Mouse (Mus musculus) macrophage (primary cell): ENCODE results near the gene Eln. TPM values are rescaled to one million over a fixed set of nuclear protein-coding genes. Genes with fewer than 3 reads are reported as not detected.

Experiments
- H3K27ac ChIP-seq: fragments of 350-480 bp; formaldehyde crosslinking; 2 replicates; pipeline ENCODE4 v1.9.0; 2021
- H3K36me3 ChIP-seq: fragments of 350-480 bp; formaldehyde crosslinking; 2 replicates; pipeline ENCODE4 v1.9.0; 2021; ENCODE audit errors: inconsistent target
- H3K4me3 ChIP-seq: fragments of 350-480 bp; formaldehyde crosslinking; 2 replicates; pipeline ENCODE4 v1.9.0; 2021; ENCODE audit errors: inconsistent target
- H3K79me2 ChIP-seq: fragments of 350-480 bp; formaldehyde crosslinking; 2 replicates; pipeline ENCODE4 v1.9.0; 2021; ENCODE audit errors: inconsistent target
- WGBS: methylation state at CpG from one replicate; pipeline ENCODE4 v1.1.7; 2026; ENCODE audit warnings: inconsistent platforms; ENCODE audit not compliant: missing documents; 5-methylcytosine and 5-hydroxymethylcytosine counted together
- polyA plus RNA-seq: library from polyadenylated mRNA; stranded (reverse); fragments of 250-400 nt; gene quantifications from 3 replicates; pipeline ENCODE4 v1.2.4, GENCODE M21; 2018; ENCODE audit warnings: inconsistent platforms
- total RNA-seq, 78 experiments: library from RNA; depleted of rRNA; stranded (reverse); fragments of 250-400 nt; gene quantifications; 1 replicate in 9 of 78; 2 replicates in 24 of 78; 3 replicates in 43 of 78; 4 replicates in 2 of 78; pipeline ENCODE4 v1.2.4; 2018; ENCODE audit warnings: inconsistent platforms in 56 of 78

Eln gene
- total RNA-seq (2018; cell fraction: chromatin; rRNA removed): 10 to 100 TPM in 1 of 26 experiments, under 1 TPM in 5, not detected in 20; 0.16 to 24.9 (median 0.23) TPM
- total RNA-seq (2018; cell fraction: cytosol; rRNA removed): not detected
- 1 to 10 TPM in 1 of 26 experiments, not detected in 25; 4.3 TPM for total RNA-seq (2018; cell fraction: nucleus; rRNA removed)
- not detected in 3 replicates for polyA plus RNA-seq

DNA sequence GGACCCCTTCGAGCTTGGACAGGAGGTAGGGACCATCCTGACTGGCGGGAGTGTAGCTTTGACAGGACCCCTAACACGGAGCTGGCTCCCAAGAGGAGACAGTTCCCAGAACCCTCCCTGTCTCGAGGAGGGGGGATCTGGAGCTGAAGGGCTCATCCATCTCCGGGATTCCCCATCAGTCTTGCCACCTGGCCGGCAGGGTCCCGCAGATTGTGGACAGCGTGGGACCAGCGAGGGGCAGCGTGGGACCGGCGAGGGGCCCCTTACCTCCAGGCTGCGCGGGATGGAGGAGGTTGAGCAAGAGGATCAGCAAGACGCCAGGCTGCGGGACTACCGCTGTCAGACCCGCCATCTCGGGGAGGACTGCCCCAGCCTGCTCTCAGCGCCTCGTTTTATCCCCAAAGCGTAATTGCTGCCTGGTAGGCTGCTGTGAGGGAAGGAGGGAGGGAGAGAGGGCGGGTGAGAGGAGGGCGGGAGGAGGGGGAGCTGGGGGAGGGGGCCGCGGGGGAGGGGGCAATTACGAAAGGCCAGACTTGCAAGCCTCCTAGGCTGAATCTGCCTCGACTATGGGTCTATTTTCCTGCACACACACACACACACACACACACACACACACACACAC is at the start of gene Eln:
TSS of gene Eln (minus strand) at position 434 of the 622 bp plus-strand sequence.
- Histone ChIP-seq H3K27ac (no peak within 1 kb of the TSS), H3K4me3 (no peak within 1 kb of the TSS), H3K79me2 (no peaks in the 10 kb centered on the region), H3K36me3 (no peaks in the 10 kb centered on the region)
- 8% methylated on average over 22 of the region's 28 CpGs for WGBS

DNA sequence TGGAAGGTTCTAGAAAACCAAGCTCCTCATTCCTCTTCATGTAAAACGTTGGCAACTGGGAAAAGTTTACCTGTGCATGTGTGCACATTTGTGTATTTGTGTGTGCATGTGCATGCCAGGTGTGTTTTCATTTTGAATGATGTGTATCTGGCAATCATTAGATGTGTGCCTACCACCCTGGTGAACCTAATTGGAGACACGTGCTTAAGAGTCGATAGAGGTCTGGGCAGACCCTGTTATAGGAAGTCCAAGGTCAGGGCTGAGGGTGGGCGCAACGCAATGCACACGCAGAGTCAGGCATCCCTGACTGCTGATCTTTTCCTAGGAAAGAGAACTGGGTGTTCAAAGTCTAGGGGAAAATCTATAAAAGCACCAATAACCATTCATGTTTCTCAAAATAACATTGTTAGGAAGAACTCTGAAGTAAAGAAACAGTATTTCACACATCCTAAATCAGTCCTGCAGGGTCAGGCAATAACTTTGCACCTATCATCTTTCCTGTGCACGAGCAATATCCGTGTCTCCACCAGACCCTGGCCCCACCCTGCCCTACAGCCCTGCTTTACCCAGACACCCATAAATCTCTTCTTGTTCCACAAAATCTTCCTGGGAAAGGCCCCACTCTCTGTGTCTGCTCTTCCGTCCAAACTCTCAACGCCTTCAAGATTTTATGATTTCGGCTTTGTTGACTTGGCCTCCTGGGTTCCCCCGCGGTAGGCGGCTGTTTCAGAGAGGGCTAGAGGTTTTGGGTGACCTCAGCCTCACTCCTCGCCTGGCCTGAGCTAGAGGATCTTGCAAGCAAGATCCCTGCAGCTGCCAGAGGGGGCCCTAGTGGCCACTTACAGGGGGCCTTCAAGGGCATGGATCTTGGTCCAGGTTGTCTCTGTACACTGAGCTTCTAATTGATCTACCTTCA is 43.2 kb upstream of the Eln start:
- H3K27ac ChIP-seq: no peak overlapping the region
- no peaks in the 10 kb centered on the region for H3K36me3 ChIP-seq
- no peaks in the 10 kb centered on the region for H3K79me2 ChIP-seq
- WGBS: 89% methylated on average over 15 of the region's 15 CpGs
- H3K4me3 ChIP-seq: no peak overlapping the region

GRCm38 (mm10) chr5:134788237-134788636 is 41.1 kb upstream of the Eln start:
- H3K4me3 ChIP-seq: no peak overlapping the region
- H3K36me3 ChIP-seq: no peaks in the 10 kb centered on the region
- H3K79me2 ChIP-seq: no peaks in the 10 kb centered on the region
- no peak overlapping the region for H3K27ac ChIP-seq
- WGBS: 15% methylated on average over 12 of the region's 12 CpGs

GRCm38 (mm10) chr5:134785691-134786371 is 38.7 kb upstream of the Eln start:
- no peaks in the 10 kb centered on the region for H3K36me3 ChIP-seq
- 93% methylated on average over 25 of the region's 25 CpGs for WGBS

GRCm38 (mm10) chr5:134783794-134784193 is 36.7 kb upstream of the Eln start:
- no peaks in the 10 kb centered on the region for H3K36me3 ChIP-seq
- no peak overlapping the region for H3K4me3 ChIP-seq
- 76% methylated on average over 2 of the region's 2 CpGs for WGBS
- H3K79me2 ChIP-seq: no peaks in the 10 kb centered on the region
- no peak overlapping the region for H3K27ac ChIP-seq

More at GRCm38 (mm10) chr5:134785691-134786371, 38.7 kb upstream of the Eln start:
- Histone ChIP-seq H3K4me3 (no peak overlapping the region), H3K27ac (no peak overlapping the region), H3K79me2 (no peaks in the 10 kb centered on the region)

DNA sequence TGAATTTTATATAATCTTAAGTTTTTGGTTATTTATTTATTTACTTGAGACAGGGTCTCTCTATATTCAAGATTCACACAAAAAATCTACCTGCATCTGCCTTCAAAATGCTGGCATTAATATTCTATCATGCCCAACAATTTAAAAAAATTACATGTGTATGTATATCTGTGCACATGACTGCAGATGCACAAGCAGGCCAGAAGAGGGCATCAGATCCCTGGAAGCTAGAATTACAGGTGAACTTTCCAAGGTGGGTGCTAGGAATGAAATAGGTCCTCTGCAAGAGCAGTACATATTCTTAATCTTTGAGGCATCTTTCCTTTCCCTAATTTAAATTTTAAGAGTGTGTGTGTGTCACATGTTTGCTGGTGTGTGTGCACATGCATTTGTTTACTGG is 33.8 kb upstream of the Eln start:
- H3K79me2 ChIP-seq: no peaks in the 10 kb centered on the region
- no peaks in the 10 kb centered on the region for H3K36me3 ChIP-seq
- no peak overlapping the region for H3K27ac ChIP-seq
- no peak overlapping the region for H3K4me3 ChIP-seq

GRCm38 (mm10) chr5:134780146-134780545 is 33.0 kb upstream of the Eln start:
- H3K36me3 ChIP-seq: no peaks in the 10 kb centered on the region
- 50% methylated on average over 2 of the region's 2 CpGs for WGBS
- H3K27ac ChIP-seq: no peak overlapping the region
- no peak overlapping the region for H3K4me3 ChIP-seq
- H3K79me2 ChIP-seq: no peaks in the 10 kb centered on the region

- Histone ChIP-seq H3K36me3 (no peaks in the 10 kb centered on the region), H3K79me2 (no peaks in the 10 kb centered on the region), H3K27ac (no peak overlapping the region), H3K4me3 (no peak overlapping the region)
- 92% methylated on average over 12 of the region's 12 CpGs for WGBS
Observed at GRCm38 (mm10) chr5:134776551-134776950, 29.4 kb upstream of the Eln start.

GRCm38 (mm10) chr5:134772522-134772921 is 25.4 kb upstream of the Eln start:
- WGBS: 91% methylated on average over 11 of the region's 12 CpGs
- Histone ChIP-seq H3K36me3 (no peaks in the 10 kb centered on the region), H3K79me2 (no peaks in the 10 kb centered on the region)

GRCm38 (mm10) chr5:134771750-134772149 is 24.6 kb upstream of the Eln start:
- no peak overlapping the region for H3K4me3 ChIP-seq
- 76% methylated on average over 3 of the region's 3 CpGs for WGBS

More at GRCm38 (mm10) chr5:134772522-134772921, 25.4 kb upstream of the Eln start:
- Histone ChIP-seq H3K4me3 (no peak overlapping the region), H3K27ac (no peak overlapping the region)

GRCm38 (mm10) chr5:134769181-134769580 is 22.1 kb upstream of the Eln start:
- Histone ChIP-seq H3K36me3 (no peaks in the 10 kb centered on the region), H3K4me3 (no peak overlapping the region), H3K79me2 (no peaks in the 10 kb centered on the region), H3K27ac (no peak overlapping the region)
- 5% methylated on average over 7 of the region's 7 CpGs for WGBS

More at GRCm38 (mm10) chr5:134771750-134772149, 24.6 kb upstream of the Eln start:
- Histone ChIP-seq H3K36me3 (no peaks in the 10 kb centered on the region), H3K79me2 (no peaks in the 10 kb centered on the region), H3K27ac (no peak overlapping the region)

- Histone ChIP-seq H3K4me3 (no peak overlapping the region), H3K79me2 (no peaks in the 10 kb centered on the region), H3K36me3 (no peaks in the 10 kb centered on the region), H3K27ac (no peak overlapping the region)
- WGBS: 92% methylated on average over 16 of the region's 16 CpGs
Observed at GRCm38 (mm10) chr5:134765441-134765840, 18.3 kb upstream of the Eln start.

DNA sequence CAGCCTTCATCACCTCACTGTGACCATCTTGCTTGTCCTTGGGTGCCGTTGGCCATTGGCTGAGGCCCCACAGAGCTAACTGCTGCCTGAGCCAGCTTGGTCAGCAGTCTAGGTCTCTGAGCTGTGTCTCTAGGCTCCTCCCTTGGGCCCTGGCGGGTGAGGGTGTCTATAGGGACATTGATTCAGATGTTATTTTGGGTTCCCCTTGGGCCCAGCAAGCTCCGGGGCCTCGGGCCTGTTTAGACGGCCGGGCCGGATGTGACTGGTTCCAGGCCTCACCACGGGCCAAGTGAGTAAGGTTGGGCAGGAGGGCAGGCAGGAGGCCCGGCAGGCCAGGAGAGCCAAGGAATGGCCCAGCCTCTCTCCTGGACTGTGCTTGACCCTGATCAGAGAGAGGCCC is 16.2 kb upstream of the Eln start:
- H3K79me2 ChIP-seq: no peaks in the 10 kb centered on the region
- no peak overlapping the region for H3K4me3 ChIP-seq
- H3K27ac ChIP-seq: no peak overlapping the region
- H3K36me3 ChIP-seq: no peaks in the 10 kb centered on the region
- WGBS: 82% methylated on average over 9 of the region's 9 CpGs

DNA sequence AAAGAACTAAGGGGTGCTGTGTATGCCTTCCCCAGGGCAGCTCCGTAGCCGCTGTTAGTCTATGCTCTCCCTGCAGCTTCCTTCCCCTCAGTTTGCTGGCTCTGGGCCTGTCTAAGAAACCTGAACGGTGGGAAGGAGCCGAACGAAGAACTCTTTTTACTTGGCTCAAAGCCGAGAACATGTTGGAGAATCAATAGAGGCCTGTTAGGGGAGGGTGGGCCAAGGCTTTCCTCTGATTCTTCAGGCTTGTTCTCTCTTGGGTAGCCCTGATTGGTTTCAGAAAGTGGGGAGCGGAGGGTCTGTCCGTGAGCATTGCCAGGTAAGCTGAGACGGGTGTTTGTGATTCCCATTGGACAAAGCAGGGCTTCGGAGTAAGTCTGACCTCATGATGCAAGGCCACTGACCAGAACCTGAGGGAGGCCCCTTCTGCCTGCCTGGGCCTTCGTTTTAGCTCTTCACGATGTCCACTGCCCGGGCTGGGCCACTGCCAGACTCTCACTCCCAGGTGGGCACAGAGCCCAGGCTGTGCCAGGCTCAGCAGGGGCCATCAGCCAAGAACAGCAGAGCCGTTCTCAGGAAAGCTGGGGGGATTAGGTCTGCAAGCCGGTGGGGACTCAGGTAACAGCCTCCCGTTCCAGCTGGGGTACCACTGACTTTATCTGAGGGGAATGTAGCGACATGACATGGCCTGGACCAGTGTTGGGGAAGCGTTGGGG is 14.4 kb upstream of the Eln start:
- Histone ChIP-seq H3K36me3 (no peaks in the 10 kb centered on the region), H3K4me3 (no peak overlapping the region), H3K27ac (no peak overlapping the region), H3K79me2 (no peaks in the 10 kb centered on the region)
- 87% methylated on average over 18 of the region's 18 CpGs for WGBS
